Mouse (Mus musculus) embryonic facial prominence, embryonic 15.5 days (tissue): ENCODE measurements around the gene Olfr704. TPM values are rescaled to one million over a fixed set of nuclear protein-coding genes. Genes with fewer than 3 reads are reported as not detected.
"Not testable (repeated sequence)": the region's sequence is repeated elsewhere in the genome, so short reads cannot be mapped to it uniquely, and the experiment has no call there.

Source experiments
- ATAC-seq: fragments of 200-750 bp; cut with Nextera tagmentation; 2 replicates; pipeline ENCODE4 v1.8.0; 2017; ENCODE audit warnings: low read depth, moderate TSS enrichment; ENCODE audit not compliant: insufficient number of reproducible peaks, low FRiP score, low TSS enrichment
- H3K27ac ChIP-seq: fragments of 300-500 bp; sonication (generic); replicated peaks from 2 replicates; pipeline ENCODE4 v1.5.1; 2015; ENCODE audit warnings: mild to moderate bottlenecking, inconsistent platforms
- H3K27me3 ChIP-seq: fragments of 300-500 bp; sonication (generic); 2 replicates; pipeline ENCODE4 v1.6.1; 2015; ENCODE audit warnings: inconsistent platforms
- H3K36me3 ChIP-seq: fragments of 300-500 bp; sonication (generic); 2 replicates; pipeline ENCODE4 v1.6.1; 2015; ENCODE audit warnings: mild to moderate bottlenecking, inconsistent platforms
- H3K4me1 ChIP-seq: fragments of 300-500 bp; sonication (generic); 2 replicates; pipeline ENCODE4 v1.6.1; 2015; ENCODE audit warnings: inconsistent platforms
- H3K4me2 ChIP-seq: fragments of 300-500 bp; sonication (generic); replicated peaks from 2 replicates; pipeline ENCODE4 v1.6.1; 2015; ENCODE audit warnings: mild to moderate bottlenecking, inconsistent platforms
- H3K4me3 ChIP-seq: fragments of 300-500 bp; sonication (generic); replicated peaks from 2 replicates; pipeline ENCODE4 v1.5.1; 2015; ENCODE audit warnings: mild to moderate bottlenecking, inconsistent platforms
- H3K9ac ChIP-seq: fragments of 300-500 bp; sonication (generic); 2 replicates; pipeline ENCODE4 v1.6.1; 2015; ENCODE audit warnings: inconsistent platforms
- H3K9me3 ChIP-seq: fragments of 300-500 bp; sonication (generic); replicated peaks from 2 replicates; pipeline ENCODE4 v1.6.1; 2016; ENCODE audit warnings: inconsistent platforms
- WGBS: fragments of 180-500 bp; shearing (Covaris S2); methylation state at CpG from one replicate; pipeline ENCODE4 v1.1.7; 2015; 5-methylcytosine and 5-hydroxymethylcytosine counted together
- polyA plus RNA-seq: library from polyadenylated mRNA; unstranded; fragments of >200 nt; fragmentation: Nextera tagmentation; extraction: Ambion mirVana; gene quantifications from 2 replicates; pipeline ENCODE4 v1.2.1, GENCODE M21; 2015

The Olfr704 gene
- not detected in 2 replicates for polyA plus RNA-seq

- no peak for ATAC-seq
Measured at GRCm38 (mm10) chr7:106862885-106863284, at the start of gene Olfr704. TSS of gene Olfr704 (plus strand) at chr7:106863185.

GRCm38 (mm10) chr7:106813829-106814228 lies 49.2 kb upstream of the Olfr704 start, which contains the start of gene Olfr701:
TSS of gene Olfr701 (plus strand) at chr7:106814129.
- Histone ChIP-seq H3K27ac (no peak within 1 kb of the TSS), H3K27me3 (no peaks in the 10 kb centered on the region), H3K9ac (no peak within 1 kb of the TSS), H3K9me3 (no peaks in the 10 kb centered on the region), H3K36me3 (no peaks in the 10 kb centered on the region), H3K4me3 (no peak within 1 kb of the TSS), H3K4me2 (no peak within 1 kb of the TSS), H3K4me1 (no peaks in the 10 kb centered on the region)
- no peak for ATAC-seq
- 66% methylated on average over 2 of the region's 2 CpGs for WGBS

More at GRCm38 (mm10) chr7:106862885-106863284, at the start of gene Olfr704:
- no peaks in the 10 kb centered on the region for H3K36me3 ChIP-seq
- H3K4me1 ChIP-seq, result no peaks in the 10 kb centered on the region
- H3K27me3 ChIP-seq, result no peaks in the 10 kb centered on the region
- H3K27ac ChIP-seq, result no peak within 1 kb of the TSS
- H3K9me3 ChIP-seq, result no peaks in the 10 kb centered on the region
- H3K4me2 ChIP-seq, result no peak within 1 kb of the TSS
- no peak within 1 kb of the TSS for H3K4me3 ChIP-seq
- no peak within 1 kb of the TSS for H3K9ac ChIP-seq

GRCm38 (mm10) chr7:106815775-106816174 lies 47.2 kb upstream of the Olfr704 start:
- no peaks in the 10 kb centered on the region for H3K36me3 ChIP-seq
- 60% methylated on average over 2 of the region's 2 CpGs for WGBS
- H3K4me2 ChIP-seq, result no peak overlapping the region
- no peak overlapping the region for H3K4me3 ChIP-seq
- H3K27ac ChIP-seq, result no peak overlapping the region
- H3K27me3 ChIP-seq, result no peaks in the 10 kb centered on the region
- no peaks in the 10 kb centered on the region for H3K9me3 ChIP-seq
- H3K9ac ChIP-seq, result no peak overlapping the region
- no peak for ATAC-seq
- H3K4me1 ChIP-seq, result no peaks in the 10 kb centered on the region

GRCm38 (mm10) chr7:106818414-106818813 lies 44.6 kb upstream of the Olfr704 start:
- no peak for ATAC-seq
- Histone ChIP-seq H3K4me1 (no peaks in the 10 kb centered on the region), H3K4me2 (no peak overlapping the region), H3K9ac (no peak overlapping the region), H3K4me3 (no peak overlapping the region), H3K27ac (no peak overlapping the region), H3K36me3 (no peaks in the 10 kb centered on the region), H3K9me3 (no peaks in the 10 kb centered on the region), H3K27me3 (no peaks in the 10 kb centered on the region)

GRCm38 (mm10) chr7:106833793-106834192 lies 29.2 kb upstream of the Olfr704 start, which contains the start of gene Olfr702:
TSS of gene Olfr702 (minus strand) at chr7:106833893.
- H3K4me1 ChIP-seq, result no peaks in the 10 kb centered on the region

GRCm38 (mm10) chr7:106843060-106843459 lies 19.9 kb upstream of the Olfr704 start, which contains the start of gene Olfr703:
TSS of gene Olfr703 (plus strand) at chr7:106843360.
- H3K4me1 ChIP-seq, result no peaks in the 10 kb centered on the region
- no peak for ATAC-seq
- WGBS, result 58% methylated on average over 2 of the region's 2 CpGs
- no peaks in the 10 kb centered on the region for H3K36me3 ChIP-seq
- no peak within 1 kb of the TSS for H3K27ac ChIP-seq
- no peak within 1 kb of the TSS for H3K4me3 ChIP-seq
- H3K9ac ChIP-seq, result no peak within 1 kb of the TSS
- no peaks in the 10 kb centered on the region for H3K9me3 ChIP-seq
- no peaks in the 10 kb centered on the region for H3K27me3 ChIP-seq
- no peak within 1 kb of the TSS for H3K4me2 ChIP-seq

More at GRCm38 (mm10) chr7:106833793-106834192, 29.2 kb upstream of the Olfr704 start, which contains the start of gene Olfr702:
- no peak for ATAC-seq
- Histone ChIP-seq H3K27ac (no peak within 1 kb of the TSS), H3K27me3 (no peaks in the 10 kb centered on the region), H3K36me3 (no peaks in the 10 kb centered on the region), H3K9me3 (no peaks in the 10 kb centered on the region), H3K4me3 (no peak within 1 kb of the TSS), H3K9ac (no peak within 1 kb of the TSS), H3K4me2 (no peak within 1 kb of the TSS)

GRCm38 (mm10) chr7:106876791-106877190 lies 13.8 kb downstream of the Olfr704 start, which contains the start of gene Olfr705:
TSS of gene Olfr705 (minus strand) at chr7:106876891.
- no peaks in the 10 kb centered on the region for H3K4me1 ChIP-seq
- no peak within 1 kb of the TSS for H3K9ac ChIP-seq
- H3K27ac ChIP-seq, result no peak within 1 kb of the TSS
- H3K4me3 ChIP-seq, result no peak within 1 kb of the TSS
- H3K36me3 ChIP-seq, result no peaks in the 10 kb centered on the region
- H3K27me3 ChIP-seq, result no peaks in the 10 kb centered on the region
- ATAC-seq, result no peak
- WGBS, result 82% methylated on average over 3 of the region's 3 CpGs
- H3K9me3 ChIP-seq, result no peaks in the 10 kb centered on the region
- no peak within 1 kb of the TSS for H3K4me2 ChIP-seq

- no peak within 1 kb of the TSS for H3K27ac ChIP-seq
- WGBS, result 67% methylated on average over 2 of the region's 2 CpGs
Measured at GRCm38 (mm10) chr7:106888062-106888461, 25.1 kb downstream of the Olfr704 start, which contains the start of gene Olfr706. TSS of gene Olfr706 (minus strand) at chr7:106888162.

GRCm38 (mm10) chr7:106901141-106901540 lies 38.2 kb downstream of the Olfr704 start, which contains the start of gene Olfr707:
TSS of gene Olfr707 (minus strand) at chr7:106901241.
- not testable (repeated sequence) for H3K4me1 ChIP-seq, ATAC-seq, H3K9ac ChIP-seq, H3K27me3 ChIP-seq, H3K4me3 ChIP-seq, H3K27ac ChIP-seq, H3K36me3 ChIP-seq, H3K9me3 ChIP-seq, H3K4me2 ChIP-seq
- WGBS, result 78% methylated on average over 3 of the region's 3 CpGs

More at GRCm38 (mm10) chr7:106888062-106888461, 25.1 kb downstream of the Olfr704 start, which contains the start of gene Olfr706:
- H3K4me1 ChIP-seq, result no peaks in the 10 kb centered on the region
- H3K36me3 ChIP-seq, result no peaks in the 10 kb centered on the region
- no peaks in the 10 kb centered on the region for H3K9me3 ChIP-seq
- H3K27me3 ChIP-seq, result no peaks in the 10 kb centered on the region
- ATAC-seq, result no peak
- H3K4me3 ChIP-seq, result no peak within 1 kb of the TSS
- H3K4me2 ChIP-seq, result no peak within 1 kb of the TSS
- no peak within 1 kb of the TSS for H3K9ac ChIP-seq

GRCm38 (mm10) chr7:106907676-106908075 lies 44.7 kb downstream of the Olfr704 start, which contains the start of gene Olfr1532-ps1:
TSS of gene Olfr1532-ps1 (plus strand) at chr7:106908001.
- Histone ChIP-seq H3K9ac (no peak within 1 kb of the TSS), H3K27me3 (no peaks in the 10 kb centered on the region), H3K4me2 (no peak within 1 kb of the TSS), H3K27ac (no peak within 1 kb of the TSS), H3K36me3 (no peaks in the 10 kb centered on the region), H3K9me3 (no peaks in the 10 kb centered on the region), H3K4me3 (no peak within 1 kb of the TSS), H3K4me1 (no peaks in the 10 kb centered on the region)
- no peak for ATAC-seq
- WGBS, result 50% methylated on average over 2 of the region's 2 CpGs
